Mouse (Mus musculus): ENCODE measurements at regions not wholly inside any gene's neighbourhood (a gene's known extent, or its start where the extent isn't known, plus 50 kb on each side); places are given as distances from the start of the nearest gene placed in this dataset.
A peak's percentile ranks its signal among the peaks of the same experiment; 100 is the strongest.

- DNase-seq = no peak
Measured at GRCm38 (mm10) chr14:24731872-24732525, 245.1 kb downstream of the Rps24 start.

GRCm38 (mm10) chr14:24733326-24733725 lies 246.4 kb downstream of the Rps24 start:
- DNase-seq = no peak

DNA sequence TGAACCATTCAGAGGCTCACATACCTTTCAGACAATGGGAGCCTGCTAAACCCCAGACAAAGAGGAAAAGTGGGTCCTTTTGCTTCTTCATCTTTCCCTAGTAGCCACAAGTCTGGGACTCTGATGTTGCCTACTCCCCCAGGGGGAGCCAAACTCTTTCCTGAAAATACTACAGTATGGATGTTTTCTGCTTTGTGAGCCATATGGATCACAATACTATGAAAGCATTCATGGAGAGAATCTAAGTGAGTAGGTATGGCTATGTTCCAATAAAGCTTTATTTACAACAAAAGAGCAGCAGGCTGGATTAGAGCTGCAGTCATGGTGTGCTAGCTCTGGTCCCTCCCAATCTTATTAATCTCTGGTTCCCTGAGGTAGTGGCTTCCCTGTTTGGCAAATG lies 251.9 kb downstream of the Rps24 start:
- no peak for DNase-seq

DNA sequence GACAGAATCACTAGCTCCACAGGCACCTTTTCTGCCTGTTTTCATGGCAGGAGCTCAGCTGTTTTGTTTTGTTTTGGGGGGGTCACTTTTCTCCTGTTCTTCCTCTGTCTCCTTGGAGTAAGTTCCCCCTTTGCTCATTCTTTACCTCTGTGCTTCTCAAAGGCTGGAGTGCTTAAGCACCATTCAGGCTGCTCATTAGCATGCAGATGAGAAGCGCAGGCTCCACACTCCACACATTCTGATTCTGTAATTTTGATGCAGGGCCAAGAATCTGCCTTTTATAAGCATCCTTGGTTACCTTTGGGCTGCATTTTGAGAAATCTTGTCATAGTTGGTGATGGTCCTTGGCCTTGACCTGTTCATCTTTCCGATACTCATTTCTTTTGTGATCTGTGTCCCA lies 257.5 kb downstream of the Rps24 start:
- DNase-seq = no peak

DNA sequence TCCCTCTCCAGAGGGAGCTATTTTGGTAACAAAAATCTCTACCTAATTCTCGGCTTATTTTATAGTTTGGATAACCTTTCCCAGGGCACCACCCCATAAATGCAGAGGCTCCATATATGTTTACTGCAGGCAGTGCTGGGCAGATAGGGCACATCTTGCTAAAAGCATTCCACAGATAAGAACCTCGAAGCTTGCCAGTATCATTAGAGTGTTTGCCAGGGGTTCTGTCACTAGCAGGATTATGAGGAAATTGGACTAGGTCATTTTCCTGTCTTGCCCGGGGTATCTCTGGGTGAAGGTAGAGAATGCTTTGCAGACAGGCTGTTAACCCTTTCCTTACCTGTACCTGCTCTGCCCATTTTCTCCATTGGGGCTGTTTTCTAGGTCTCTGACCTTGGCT lies 258.8 kb downstream of the Rps24 start:
- DNase-seq = no peak

GRCm38 (mm10) chr14:24747471-24747795 lies 260.5 kb downstream of the Rps24 start:
- DNase-seq = no peak

DNA sequence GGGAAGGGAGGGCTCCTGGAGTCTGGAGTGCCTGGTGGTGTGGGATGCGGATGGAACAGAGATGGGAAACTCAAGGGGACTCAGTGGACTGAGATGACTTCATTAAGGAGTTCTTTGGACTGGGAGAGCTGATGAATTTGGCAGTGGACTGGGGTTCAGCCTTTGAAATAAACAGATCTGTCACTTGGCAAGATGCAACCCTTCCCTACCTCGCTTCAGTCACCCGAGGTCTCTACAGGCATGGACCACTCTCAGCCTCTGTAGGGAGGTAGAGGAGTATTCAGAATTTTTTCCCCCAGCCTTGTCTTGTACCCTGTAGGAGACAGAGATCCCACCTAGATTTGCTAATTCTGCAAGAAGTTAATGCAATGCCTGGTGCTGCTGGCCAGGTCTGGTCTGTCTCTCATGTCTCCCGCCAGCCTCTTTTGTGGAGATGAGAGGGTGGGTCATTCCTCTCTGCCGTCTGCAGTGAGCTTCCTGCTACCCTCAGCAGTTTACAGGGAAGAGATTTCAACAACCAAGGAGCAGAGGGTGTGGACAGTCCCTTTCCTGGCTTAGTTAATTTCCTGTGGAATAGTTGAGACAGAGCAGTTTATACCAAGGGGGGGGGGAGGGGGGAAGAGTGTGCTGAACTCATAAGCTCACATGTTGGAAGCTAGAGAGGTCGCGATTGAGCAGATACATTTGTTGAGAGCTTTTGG lies 261.0 kb downstream of the Rps24 start:
- DNase-seq = no peak

DNA sequence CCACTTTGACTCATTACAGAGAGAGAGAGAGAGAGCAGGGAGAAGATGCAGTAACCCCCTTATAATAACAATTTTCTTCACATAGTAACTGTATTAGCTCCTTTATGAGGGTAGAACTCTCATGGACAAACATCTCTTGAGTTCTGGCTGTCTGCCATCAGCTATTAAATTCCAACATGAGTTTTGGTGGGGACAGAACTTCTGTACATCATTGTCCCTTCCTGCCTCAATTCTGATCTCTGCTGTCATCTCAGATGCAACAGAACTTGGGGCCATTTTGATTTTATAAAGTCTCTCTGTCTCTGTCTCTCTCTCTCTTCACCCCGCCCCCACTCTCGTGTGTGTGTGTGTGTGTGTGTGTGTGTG lies 261.6 kb downstream of the Rps24 start:
- DNase-seq = no peak

- DNase-seq = no peak
Measured at GRCm38 (mm10) chr14:24749313-24749712, 262.4 kb downstream of the Rps24 start.

DNA sequence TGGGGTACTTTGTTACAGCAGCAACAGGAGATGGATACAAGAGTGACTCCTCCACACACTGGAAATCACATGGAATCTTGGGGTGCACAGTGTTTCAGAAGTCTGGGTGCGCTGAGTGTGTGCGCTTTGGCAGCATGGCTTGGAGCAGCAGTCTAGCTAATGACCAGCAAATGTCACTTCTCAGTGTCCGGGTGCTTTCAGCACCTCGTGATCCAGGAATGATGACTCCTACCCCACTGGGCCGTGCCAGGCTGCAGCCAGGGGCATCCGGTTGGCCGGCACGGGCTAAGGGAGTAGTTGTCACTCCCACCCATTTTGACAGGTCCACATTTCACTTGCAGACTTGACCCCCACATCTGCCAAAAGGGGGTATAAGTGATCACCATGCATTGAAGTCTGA lies 264.3 kb downstream of the Rps24 start:
- no peak for DNase-seq

DNA sequence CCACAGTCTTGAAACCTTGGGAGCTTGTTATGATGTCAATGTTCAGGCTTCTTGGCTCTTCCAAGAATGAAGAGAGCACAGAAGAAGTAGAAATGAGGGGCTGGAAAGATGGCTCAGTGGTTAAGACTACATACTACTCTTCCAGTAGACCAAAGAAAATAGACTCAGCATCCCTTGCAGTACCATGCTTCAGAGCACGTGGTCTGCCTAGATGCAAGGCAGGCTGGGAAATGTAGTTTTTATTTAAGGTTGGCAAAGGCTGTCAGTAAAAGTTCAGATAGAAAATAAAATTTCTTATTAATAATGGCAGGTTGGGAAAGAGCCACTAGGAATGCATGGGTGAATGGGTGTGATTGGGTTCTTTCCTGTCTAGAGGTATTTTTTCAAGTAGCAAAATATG lies 267.8 kb downstream of the Rps24 start:
- no peak for DNase-seq

- no peak for DNase-seq
Measured at GRCm38 (mm10) chr14:24755426-24756117, 268.6 kb downstream of the Rps24 start.

DNA sequence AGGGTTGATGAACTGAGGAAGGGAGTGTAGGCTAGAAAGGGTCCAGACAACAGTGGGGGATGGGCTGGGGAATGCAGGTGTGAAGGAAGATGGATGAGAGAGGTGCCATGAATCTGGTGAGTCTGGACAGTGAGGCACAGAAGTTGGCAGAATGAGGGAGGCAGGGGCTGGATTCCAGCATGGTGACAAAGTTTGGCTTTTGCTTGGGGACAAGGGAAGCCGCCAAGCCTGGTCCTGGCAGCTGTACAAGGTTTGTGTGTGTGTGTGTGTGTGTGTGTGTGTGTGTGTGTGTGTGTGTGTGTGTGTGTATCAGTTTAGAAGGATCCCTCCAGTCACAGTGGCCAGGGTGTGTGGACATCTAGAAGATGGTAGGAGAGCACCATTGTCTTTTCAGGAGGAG lies 270.4 kb downstream of the Rps24 start:
- DNase-seq = peak; percentile 44

DNA sequence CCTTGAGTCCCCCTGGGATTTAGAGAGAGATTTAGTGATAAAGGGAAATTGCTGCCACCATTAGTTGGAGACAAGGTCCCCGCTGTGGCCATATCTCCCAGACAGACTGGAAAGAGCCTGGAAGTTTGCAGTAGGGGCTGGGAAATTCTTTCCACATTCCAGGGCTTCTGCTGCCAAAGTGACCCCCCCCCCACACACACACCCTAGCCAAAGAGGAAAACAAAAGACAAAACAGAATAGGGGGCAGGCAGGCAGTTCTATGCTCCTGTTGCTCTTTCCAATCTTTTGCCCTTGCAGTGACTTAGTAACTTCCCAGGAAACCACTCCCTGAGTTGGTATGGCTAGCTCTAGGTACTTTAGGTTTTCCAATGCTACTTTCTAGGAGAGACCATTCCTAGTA lies 270.9 kb downstream of the Rps24 start:
- DNase-seq = no peak

DNA sequence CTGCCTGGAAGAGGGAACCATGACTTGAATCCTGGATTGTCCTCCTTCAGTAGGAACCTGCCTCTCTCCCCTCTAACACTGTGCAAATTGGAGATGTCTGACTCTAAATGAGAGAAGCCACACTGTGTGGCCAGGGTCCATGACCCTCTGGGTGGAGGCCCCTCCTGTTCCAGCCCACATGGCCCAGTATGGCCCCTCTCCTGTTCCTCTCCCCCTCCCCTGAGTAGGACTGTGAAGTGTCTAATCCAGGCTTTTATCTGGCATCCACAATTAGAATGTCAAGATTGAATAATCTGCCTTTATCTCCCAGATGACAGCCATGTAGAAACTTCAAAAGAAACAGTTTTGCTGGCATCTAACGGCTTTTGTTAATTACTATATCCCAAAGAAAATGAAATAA lies 274.0 kb downstream of the Rps24 start:
- DNase-seq = no peak

GRCm38 (mm10) chr14:24762468-24763274 lies 275.7 kb downstream of the Rps24 start:
- DNase-seq = no peak

DNA sequence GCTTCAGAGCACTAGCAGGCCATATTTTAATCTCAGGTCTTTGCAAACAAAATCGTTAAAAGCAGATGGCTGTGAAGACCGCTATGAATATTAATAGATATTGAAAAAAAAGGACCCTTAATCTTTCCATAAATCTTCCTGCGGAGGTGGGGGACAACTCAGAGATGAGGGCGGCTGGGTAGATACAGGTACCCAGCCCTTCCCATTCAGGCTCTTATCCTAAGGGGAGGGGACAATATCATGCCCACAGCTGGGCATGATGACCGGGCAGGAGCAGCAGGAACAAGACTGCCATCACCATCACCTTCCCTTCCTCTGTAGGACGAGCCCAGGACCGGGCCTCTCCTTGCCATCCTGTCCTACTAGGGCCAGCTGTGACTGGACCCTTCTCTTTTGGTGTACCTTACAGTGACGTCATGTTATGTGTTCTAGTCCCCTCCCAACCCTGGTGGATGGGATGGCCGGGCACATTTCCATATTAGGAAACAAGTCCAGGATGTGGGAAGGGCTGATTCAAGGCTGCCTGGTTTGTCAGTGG lies 276.4 kb downstream of the Rps24 start:
- DNase-seq = no peak

GRCm38 (mm10) chr14:24763845-24764244 lies 276.9 kb downstream of the Rps24 start:
- no peak for DNase-seq

DNA sequence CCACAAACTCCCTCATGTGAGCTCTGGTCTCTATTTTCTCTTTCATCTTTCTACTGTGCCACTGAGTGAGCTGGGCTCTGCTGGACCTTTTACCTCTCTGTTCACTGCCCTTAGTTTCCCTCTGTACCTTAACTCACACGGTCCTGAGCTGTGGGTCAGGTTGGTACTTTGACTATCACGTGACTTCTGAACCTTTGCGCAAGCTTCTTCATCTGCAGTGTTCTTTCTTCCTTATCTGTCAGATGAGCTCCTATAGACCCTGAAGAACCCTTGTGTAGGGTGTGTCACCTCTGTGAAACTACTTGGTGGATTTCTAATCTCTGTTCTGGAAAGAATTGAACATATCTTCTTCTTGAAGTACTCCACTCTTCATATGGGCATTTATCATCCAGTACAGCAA lies 279.3 kb downstream of the Rps24 start:
- DNase-seq = no peak

DNA sequence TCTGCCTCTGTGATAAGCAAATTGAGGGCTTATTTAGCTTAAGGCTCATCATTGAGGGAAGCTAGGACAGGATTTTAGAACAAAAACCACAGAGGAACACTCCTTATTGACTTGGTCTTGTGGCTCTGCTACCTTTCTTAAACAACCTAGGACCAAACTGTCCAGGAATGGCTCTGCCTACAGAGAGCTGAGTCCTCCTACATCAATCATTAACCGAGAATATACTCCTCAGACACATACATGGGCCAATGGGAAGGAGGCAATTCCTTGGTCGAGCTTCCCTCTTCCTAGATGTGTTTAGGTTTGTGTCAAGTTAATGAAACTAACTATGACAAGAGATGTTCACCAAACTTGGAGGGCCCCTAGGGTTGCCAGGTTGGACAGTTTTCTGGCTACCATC lies 279.8 kb downstream of the Rps24 start:
- no peak for DNase-seq

- no peak for DNase-seq
Measured at GRCm38 (mm10) chr14:24767316-24767715, 280.4 kb downstream of the Rps24 start.

DNA sequence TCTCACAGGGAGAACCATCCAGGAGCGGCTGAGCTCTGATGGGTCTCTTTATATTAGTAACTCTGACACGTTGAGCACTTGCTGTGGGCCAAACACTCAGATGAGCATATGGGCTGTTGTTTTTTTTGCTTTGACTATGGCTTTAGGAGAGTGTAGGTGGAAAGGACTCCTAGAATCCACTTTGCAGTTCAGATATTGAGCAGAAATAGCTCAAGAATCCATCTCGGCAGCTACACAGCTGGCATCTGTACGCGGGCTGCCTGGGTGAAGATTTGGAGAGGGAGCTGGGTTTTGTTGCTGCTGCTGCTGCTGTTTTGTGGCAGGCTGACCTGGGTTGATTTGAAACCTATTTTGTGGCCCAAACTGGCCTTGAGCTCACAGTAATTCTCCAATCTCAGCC lies 281.0 kb downstream of the Rps24 start:
- DNase-seq = no peak

GRCm38 (mm10) chr14:24769451-24769850 lies 282.5 kb downstream of the Rps24 start:
- no peak for DNase-seq

Measured in right cerebral cortex, postnatal 4 days (tissue).